Mouse (Mus musculus): Measurements from ENCODE around the gene Cdc42bpg. TPM values are rescaled to one million over a fixed set of nuclear protein-coding genes. Genes with fewer than 3 reads are reported as not detected.
A peak's percentile ranks its signal among the peaks of the same experiment; 100 is the strongest.

The Cdc42bpg gene
- polyA plus RNA-seq, 2 experiments: 2.0 to 15.2 TPM

DNA sequence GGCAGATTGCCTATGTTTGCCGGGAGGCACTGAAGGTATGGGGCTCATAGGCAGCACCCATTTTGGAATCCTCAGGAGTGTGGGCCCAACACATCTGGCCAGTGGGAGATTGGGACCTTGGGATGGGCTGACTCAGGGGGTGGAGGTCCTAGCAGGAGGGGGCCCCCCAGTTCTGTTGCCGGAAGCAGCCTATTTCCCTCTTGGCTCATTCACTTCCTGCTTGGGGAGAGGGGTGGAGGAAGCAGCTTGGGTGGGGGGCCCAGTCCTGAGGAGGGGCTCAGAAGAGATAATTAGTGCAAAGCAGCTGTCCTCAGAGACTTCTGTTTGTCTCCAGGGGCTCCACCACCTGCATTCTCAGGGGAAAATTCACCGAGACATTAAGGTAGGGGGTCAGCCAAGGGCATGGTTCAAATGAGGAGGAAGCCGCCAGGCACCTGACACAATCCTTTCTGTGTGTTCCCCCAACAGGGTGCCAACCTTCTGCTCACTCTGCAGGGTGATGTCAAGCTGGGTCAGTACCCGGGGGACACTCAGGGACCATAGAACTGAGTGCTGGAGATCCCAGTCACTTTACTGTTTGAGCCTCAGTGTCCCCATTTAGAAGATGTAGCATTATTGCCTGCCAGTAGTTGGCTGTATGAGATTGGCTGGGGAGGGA is 36.1 kb downstream of the Cdc42bpg start:
- no peak for TF ChIP-seq POLR2A (IDR thresholded peaks at IDR 0.05; ENCODE audit: borderline replicate concordance, extremely low read depth, insufficient read depth, insufficient read length)
- no peak overlapping the region for H3K9ac ChIP-seq (ENCODE audit: low read depth, low read length, severe bottlenecking)

DNA sequence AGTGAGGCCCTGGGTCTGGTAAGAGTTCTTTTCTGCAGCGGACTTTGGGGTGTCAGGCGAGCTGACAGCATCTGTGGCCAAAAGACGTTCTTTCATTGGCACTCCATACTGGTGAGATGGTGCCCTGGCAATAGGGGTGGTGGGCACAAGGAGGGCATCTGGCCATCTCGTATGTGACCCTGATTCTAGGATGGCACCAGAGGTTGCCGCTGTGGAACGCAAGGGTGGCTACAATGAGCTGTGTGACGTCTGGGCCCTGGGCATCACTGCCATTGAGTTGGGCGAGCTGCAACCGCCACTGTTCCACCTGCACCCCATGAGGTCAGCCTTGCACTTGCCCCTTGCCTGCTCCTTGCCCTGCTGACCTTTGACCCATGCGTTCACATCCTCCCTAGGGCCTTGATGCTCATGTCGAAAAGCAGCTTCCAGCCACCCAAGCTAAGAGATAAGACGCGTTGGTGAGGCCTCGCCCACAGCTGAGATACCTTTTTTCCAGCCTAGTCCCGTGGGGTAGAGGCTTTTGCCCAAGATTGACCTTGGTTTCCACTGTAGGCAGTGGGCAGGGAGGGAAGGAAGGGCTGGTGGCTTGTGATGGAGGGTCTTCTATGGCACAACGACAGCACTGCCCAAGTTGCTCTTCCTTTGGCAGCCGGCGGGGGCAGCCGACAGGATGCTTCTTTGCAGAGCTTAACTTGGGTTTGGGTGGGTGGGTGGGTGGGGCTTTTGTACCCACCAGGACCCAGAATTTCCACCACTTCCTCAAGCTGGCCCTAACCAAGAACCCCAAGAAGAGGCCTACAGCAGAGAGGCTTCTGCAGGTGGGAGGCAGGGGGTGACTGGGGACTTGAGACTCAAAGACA is 37.0 kb downstream of the Cdc42bpg start:
- Histone ChIP-seq H3K9ac (ENCODE audit: low read depth, low read length, severe bottlenecking) (no peak overlapping the region), H3K36me3 (ENCODE audit: control insufficient read depth, insufficient read depth, low read length) (peaks cover 63% of the 10 kb centered on the region), H3K4me2 (replicated peaks; ENCODE audit: low read depth, low read length, severe bottlenecking) (no peak overlapping the region), H3K27me3 (ENCODE audit: control insufficient read depth, insufficient read depth, low read length) (no peaks in the 10 kb centered on the region), H3K9me3 (ENCODE audit: control insufficient read depth, low read length) (no peaks in the 10 kb centered on the region), H3K4me1 (ENCODE audit: control insufficient read depth, insufficient read depth, low read length) (peaks cover 5% of the 10 kb centered on the region; the same call in 1 of the 2 replicates), H3K27ac (replicated peaks; ENCODE audit: low read depth, low read length) (no peak overlapping the region), H3K4me3 (replicated peaks; ENCODE audit: low read length) (no peak overlapping the region)
- no peak for TF ChIP-seq POLR2A (IDR thresholded peaks at IDR 0.05; ENCODE audit: borderline replicate concordance, extremely low read depth, insufficient read depth, insufficient read length)
- no peak for DNase-seq (ENCODE audit: low spot score)
- whole genome bisulfite sequencing: 89% methylated on average over 19 of the region's 19 CpGs
- no peak for ATAC-seq (ENCODE audit: low FRiP score, low read depth)

More for the DNA sequence above, 36.1 kb downstream of the Cdc42bpg start:
- ATAC-seq (ENCODE audit: low FRiP score, low read depth) (no peak), DNase-seq (ENCODE audit: low spot score) (no peak)
- no peaks in the 10 kb centered on the region for H3K9me3 ChIP-seq (ENCODE audit: control insufficient read depth, low read length)
- WGBS: 67% methylated on average over 5 of the region's 5 CpGs
- peaks cover 69% of the 10 kb centered on the region for H3K36me3 ChIP-seq (ENCODE audit: control insufficient read depth, insufficient read depth, low read length)
- H3K4me2 ChIP-seq (replicated peaks; ENCODE audit: low read depth, low read length, severe bottlenecking): peak overlapping the region; percentile 91; the same call in 1 of the 2 replicates
- H3K4me3 ChIP-seq (replicated peaks; ENCODE audit: low read length): peak overlapping the region; percentile 69; the same call in 1 of the 2 replicates
- H3K27me3 ChIP-seq (ENCODE audit: control insufficient read depth, insufficient read depth, low read length): no peaks in the 10 kb centered on the region
- peaks cover 5% of the 10 kb centered on the region; the same call in 1 of the 2 replicates for H3K4me1 ChIP-seq (ENCODE audit: control insufficient read depth, insufficient read depth, low read length)
- no peak overlapping the region for H3K27ac ChIP-seq (replicated peaks; ENCODE audit: low read depth, low read length)

DNA sequence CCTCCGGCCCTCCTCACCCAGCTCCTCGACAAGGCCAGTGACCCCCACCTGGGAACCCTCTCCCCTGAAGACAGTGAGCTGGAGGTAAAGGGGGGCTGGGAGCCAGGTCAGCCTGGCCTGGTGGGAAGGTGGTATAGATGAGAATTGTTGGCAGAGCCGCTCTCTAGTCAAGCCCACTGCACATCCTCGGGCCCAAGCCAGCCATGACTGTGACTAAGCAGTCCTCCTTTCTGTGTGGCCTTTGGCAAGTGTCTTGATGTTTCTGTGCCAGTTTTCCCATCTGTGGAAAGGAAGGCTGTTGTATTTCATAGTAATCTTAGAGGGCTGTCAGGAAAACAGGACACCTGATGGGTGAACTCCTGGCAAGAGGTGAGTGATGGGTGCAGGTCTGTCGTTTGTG is 37.7 kb downstream of the Cdc42bpg start:
- H3K36me3 ChIP-seq (ENCODE audit: control insufficient read depth, insufficient read depth, low read length): peaks cover 56% of the 10 kb centered on the region
- 93% methylated on average over 5 of the region's 5 CpGs for WGBS
- H3K27ac ChIP-seq (replicated peaks; ENCODE audit: low read depth, low read length): no peak overlapping the region
- no peaks in the 10 kb centered on the region for H3K9me3 ChIP-seq (ENCODE audit: control insufficient read depth, low read length)
- no peak for TF ChIP-seq POLR2A (IDR thresholded peaks at IDR 0.05; ENCODE audit: borderline replicate concordance, extremely low read depth, insufficient read depth, insufficient read length)
- no peak overlapping the region for H3K4me2 ChIP-seq (replicated peaks; ENCODE audit: low read depth, low read length, severe bottlenecking)
- no peaks in the 10 kb centered on the region for H3K27me3 ChIP-seq (ENCODE audit: control insufficient read depth, insufficient read depth, low read length)
- ATAC-seq (ENCODE audit: low FRiP score, low read depth): no peak
- H3K4me1 ChIP-seq (ENCODE audit: control insufficient read depth, insufficient read depth, low read length): peaks cover 5% of the 10 kb centered on the region; the same call in 1 of the 2 replicates
- H3K4me3 ChIP-seq (replicated peaks; ENCODE audit: low read length): no peak overlapping the region
- no peak for DNase-seq (ENCODE audit: low spot score)
- no peak overlapping the region for H3K9ac ChIP-seq (ENCODE audit: low read depth, low read length, severe bottlenecking)

DNA sequence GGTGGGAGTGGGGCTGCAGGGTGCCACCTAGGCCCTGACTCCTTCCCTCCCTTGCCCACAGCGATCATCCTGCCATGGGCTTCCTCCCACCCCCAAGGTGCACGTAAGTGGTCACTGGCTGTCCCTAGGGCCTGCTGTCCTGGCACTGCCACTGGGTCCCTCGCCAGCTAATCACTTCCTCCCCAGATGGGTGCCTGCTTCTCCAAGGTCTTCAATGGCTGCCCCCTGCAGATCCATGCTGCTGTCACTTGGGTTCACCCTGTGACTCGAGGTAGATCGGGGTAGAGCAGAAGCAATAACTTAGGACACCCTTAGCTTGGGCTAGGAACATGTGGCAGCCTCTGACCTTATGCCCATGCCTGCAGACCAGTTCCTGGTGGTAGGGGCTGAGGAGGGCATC is 39.8 kb downstream of the Cdc42bpg start:
- no peak overlapping the region for H3K4me2 ChIP-seq (replicated peaks; ENCODE audit: low read depth, low read length, severe bottlenecking)
- H3K9me3 ChIP-seq (ENCODE audit: control insufficient read depth, low read length): no peaks in the 10 kb centered on the region
- peaks cover 43% of the 10 kb centered on the region for H3K36me3 ChIP-seq (ENCODE audit: control insufficient read depth, insufficient read depth, low read length)
- no peak overlapping the region for H3K9ac ChIP-seq (ENCODE audit: low read depth, low read length, severe bottlenecking)
- 90% methylated on average over 5 of the region's 5 CpGs for WGBS
- H3K27me3 ChIP-seq (ENCODE audit: control insufficient read depth, insufficient read depth, low read length): no peaks in the 10 kb centered on the region
- no peak overlapping the region for H3K27ac ChIP-seq (replicated peaks; ENCODE audit: low read depth, low read length)
- no peak for ATAC-seq (ENCODE audit: low FRiP score, low read depth)
- 0 out of 2 replicates have a peak, but pooled peaks cover 3% of the 10 kb centered on the region for H3K4me1 ChIP-seq (ENCODE audit: control insufficient read depth, insufficient read depth, low read length)
- TF ChIP-seq POLR2A (IDR thresholded peaks at IDR 0.05; ENCODE audit: borderline replicate concordance, extremely low read depth, insufficient read depth, insufficient read length): no peak
- no peak for DNase-seq (ENCODE audit: low spot score)
- no peak overlapping the region for H3K4me3 ChIP-seq (replicated peaks; ENCODE audit: low read length)

DNA sequence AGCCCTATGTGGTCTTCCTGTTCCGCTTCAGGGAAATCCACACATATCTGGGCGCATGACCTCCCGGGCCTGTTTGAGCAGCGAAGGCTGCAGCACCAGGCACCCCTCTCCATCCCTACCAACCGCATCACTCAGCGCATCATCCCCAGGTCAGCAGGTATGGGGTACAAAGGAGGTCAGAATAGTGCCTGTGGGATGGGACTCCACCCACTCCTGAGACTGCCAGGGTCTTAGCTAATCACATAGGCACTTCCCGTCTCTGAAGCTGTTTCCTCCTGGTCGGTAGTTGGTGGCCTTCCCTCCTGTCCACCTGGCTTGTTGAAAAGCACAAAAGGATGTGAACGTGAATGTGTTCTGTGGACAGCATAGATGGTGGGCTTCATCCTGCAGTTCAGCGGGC is 40.4 kb downstream of the Cdc42bpg start:
- Histone ChIP-seq H3K9ac (ENCODE audit: low read depth, low read length, severe bottlenecking) (no peak overlapping the region), H3K9me3 (ENCODE audit: control insufficient read depth, low read length) (no peaks in the 10 kb centered on the region), H3K4me2 (replicated peaks; ENCODE audit: low read depth, low read length, severe bottlenecking) (no peak overlapping the region), H3K36me3 (ENCODE audit: control insufficient read depth, insufficient read depth, low read length) (peaks cover 43% of the 10 kb centered on the region), H3K27me3 (ENCODE audit: control insufficient read depth, insufficient read depth, low read length) (no peaks in the 10 kb centered on the region), H3K27ac (replicated peaks; ENCODE audit: low read depth, low read length) (no peak overlapping the region), H3K4me3 (replicated peaks; ENCODE audit: low read length) (no peak overlapping the region), H3K4me1 (ENCODE audit: control insufficient read depth, insufficient read depth, low read length) (0 out of 2 replicates have a peak, but pooled peaks cover 1% of the 10 kb centered on the region)
- 88% methylated on average over 10 of the region's 10 CpGs for WGBS
- TF ChIP-seq POLR2A (IDR thresholded peaks at IDR 0.05; ENCODE audit: borderline replicate concordance, extremely low read depth, insufficient read depth, insufficient read length): no peak
- DNase-seq (ENCODE audit: low spot score) (no peak), ATAC-seq (ENCODE audit: low FRiP score, low read depth) (no peak)
